Mouse (Mus musculus) ovary, postnatal 10 days (tissue): Measurements from ENCODE around the gene Myo16.

Experiments used
- DNase-seq: peaks from one replicate; pipeline ENCODE4 v3.0.0; 2022; ENCODE audit warnings: low spot score

Gene Myo16

GRCm38 (mm10) chr8:10472371-10472770 is 318.7 kb downstream of the Myo16 start:
- no peak for DNase-seq

DNA sequence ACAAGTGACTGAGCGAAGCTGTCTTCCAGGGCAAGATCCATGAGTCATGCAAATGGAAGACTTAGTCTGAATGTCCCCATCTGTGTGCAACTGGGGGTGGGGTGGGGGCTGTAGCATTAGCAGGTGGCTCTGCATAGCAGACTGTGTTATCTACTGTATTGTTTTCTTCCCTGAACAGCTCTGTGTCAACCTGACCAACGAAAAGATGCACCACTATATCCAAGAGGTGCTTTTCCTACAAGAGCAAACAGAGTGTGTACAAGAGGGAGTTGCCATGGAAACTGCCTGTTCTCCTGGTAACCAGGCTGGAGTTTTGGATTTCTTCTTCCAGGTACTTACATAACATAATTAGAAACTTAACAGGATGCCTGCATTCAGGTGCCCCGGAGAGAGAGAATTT is 320.7 kb downstream of the Myo16 start:
- DNase-seq: no peak

DNA sequence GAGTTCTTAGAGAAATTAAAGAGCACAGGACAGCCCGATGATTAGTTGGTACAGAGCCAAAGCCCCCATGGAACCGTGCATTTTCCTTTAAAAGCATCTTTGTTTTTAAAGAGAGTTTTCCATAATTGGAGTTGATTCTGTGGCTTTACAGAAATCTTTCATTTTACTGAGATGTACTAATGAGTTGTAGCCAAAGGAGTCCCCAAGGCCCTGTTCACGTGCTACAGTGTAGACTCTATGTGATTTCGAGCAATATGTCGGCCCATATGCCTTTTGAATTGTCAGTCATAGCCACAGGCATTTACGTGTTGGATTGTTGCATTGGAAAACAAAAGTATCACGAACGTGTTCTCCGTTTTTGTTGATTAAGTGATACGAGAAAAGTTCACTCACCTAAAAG is 325.3 kb downstream of the Myo16 start:
- DNase-seq: no peak

GRCm38 (mm10) chr8:10480850-10481249 is 327.1 kb downstream of the Myo16 start:
- DNase-seq: no peak

GRCm38 (mm10) chr8:10482064-10482463 is 328.4 kb downstream of the Myo16 start:
- no peak for DNase-seq

GRCm38 (mm10) chr8:10482880-10483279 is 329.2 kb downstream of the Myo16 start:
- DNase-seq: no peak

GRCm38 (mm10) chr8:10483841-10484240 is 330.1 kb downstream of the Myo16 start:
- no peak for DNase-seq

DNA sequence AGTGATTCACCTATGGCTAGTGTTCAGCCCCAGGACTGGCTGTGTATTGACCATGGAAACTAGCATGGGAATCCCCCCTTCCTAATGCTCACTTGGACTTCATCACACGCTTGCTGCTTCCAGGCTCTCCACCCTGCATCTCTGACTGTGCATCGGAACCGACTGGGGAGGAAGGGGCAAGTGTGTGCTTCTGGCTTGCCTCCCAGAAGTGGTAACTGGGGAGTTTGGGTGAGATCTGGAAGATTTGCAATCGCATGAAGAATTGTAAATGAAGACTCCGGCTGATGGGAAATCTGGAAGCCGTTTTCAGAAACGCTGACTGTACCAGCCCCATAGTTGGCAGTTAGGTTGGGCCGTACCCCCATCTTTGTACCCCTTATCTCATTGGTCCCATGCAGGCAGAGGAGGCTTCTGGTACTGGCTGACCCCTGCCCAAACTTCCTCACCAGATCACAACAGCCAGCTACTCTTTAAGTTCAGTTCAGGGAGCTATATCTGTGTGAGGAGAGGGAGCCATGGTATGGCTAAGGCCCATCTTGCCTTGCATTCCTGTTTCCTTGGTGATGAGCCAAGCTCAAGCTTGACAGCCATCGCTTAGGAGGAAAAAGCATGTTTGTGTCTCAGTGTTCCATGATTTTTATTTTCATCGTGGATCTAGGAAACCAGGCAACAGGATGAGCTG is 336.2 kb downstream of the Myo16 start:
- no peak for DNase-seq

- no peak for DNase-seq
Observed at GRCm38 (mm10) chr8:10490420-10490784, 336.7 kb downstream of the Myo16 start.

DNA sequence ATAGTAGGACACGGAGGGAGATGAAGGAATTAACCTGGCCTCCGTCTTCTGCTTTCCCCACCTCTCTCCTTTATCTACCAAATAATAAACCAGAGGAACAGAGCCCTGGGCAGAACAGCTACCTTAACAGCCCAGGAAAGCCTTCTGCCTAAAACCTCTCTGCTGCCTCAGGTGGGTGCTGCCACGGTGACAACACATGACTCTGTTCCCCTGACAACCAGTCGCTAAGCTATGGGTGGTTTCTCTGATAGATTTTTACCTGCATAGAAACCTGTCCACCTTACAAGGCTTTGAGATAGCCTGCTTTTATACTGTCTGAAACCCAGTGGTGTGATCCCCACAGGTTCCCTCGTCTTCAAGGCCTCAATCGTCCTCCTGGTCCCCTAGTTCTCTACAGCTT is 337.2 kb downstream of the Myo16 start:
- DNase-seq: no peak

DNA sequence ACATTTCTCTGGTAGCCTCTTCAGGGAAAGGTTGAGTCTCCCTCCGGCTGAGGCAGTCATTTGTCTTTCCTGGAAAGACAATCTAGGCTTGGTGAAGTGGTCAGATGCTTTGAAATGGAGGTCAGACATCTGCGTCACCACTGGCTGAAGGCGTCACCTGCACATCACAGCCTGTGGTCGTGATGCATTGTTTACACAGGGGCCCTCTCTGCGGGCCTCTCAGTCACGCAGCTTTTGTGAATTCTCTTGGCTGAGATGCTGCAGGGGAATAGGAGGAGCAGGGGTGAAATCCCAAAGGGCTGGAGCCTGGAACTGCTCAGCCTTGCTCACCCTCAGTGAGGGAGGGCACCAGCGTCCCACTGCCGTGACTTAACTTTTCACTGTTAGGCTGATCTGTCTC is 346.1 kb downstream of the Myo16 start:
- DNase-seq: no peak

GRCm38 (mm10) chr8:10500465-10500864 is 346.8 kb downstream of the Myo16 start:
- no peak for DNase-seq

DNA sequence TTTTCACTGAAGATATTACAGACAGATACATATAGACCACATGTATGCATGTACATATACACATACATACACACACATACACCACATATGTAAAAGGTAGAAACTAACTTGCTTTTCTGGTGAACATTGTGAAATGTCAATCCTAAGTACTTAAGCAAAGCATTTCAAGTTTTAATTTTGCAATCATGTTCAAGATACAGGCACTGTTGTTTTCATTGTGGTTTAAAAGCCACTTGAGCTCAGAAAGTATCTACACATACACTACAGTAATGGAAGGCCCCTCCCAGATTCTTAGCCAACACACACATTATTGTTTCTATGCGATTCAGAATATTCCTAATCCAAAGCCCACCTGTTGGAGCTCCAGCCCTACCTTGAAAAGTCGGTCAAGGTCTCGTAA is 348.0 kb downstream of the Myo16 start:
- no peak for DNase-seq

DNA sequence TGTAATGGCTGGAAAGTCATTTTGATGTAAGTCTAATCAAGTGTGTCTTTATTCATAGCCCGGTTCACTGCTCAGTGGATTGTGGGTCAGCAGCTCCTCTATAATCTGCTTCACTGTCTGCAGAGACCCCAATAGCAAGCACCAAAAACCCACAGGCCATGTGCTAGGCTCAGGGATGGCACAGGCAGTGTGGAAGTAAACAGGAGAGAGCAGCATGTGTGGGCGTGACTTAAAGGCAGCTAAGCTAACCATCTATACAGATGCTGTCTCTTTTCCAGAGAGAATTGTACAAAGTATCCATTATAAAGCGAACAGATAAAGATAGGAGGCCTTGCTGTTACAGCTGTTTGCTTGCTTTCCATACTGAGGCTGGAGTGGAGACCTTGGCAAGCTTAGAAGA is 358.4 kb downstream of the Myo16 start:
- no peak for DNase-seq

DNA sequence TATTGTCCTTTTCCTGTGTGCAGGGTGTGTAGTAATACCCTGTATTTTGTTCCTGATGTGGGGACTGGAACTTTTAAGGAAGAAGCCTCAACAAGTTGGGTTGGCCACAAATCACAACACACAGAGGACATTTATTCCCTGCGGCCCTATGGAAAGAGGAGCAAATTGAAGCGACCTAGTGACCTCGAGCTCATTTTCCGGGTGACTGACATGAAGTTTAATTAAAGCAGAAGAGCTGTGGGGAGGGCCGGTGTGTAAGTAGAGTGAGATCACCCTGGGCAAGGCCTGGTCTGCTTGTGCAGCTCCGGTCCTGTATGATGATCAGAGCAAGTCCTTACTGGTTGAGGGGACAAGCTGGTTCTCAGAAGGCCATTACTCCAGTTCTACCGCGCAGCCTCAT is 363.7 kb downstream of the Myo16 start:
- no peak for DNase-seq

DNA sequence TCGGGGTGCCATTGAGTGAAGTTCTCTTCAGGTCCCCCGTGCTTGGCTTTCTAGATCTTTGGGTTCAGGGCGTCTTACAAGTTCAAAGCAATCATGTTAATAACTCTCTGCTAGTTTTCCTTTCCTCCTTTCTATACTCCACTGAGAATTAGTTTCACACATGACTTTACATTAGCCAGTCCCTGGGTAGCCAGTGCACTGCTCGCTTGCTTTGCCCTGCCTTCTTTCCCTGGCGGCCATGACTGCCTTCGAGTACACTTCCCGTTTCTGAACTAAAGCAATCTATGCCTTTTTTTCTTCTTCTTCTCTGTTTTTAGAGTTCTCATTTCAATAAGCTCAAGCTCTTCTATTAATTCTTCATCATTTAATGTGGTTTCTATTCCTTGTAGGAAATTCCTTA is 365.6 kb downstream of the Myo16 start:
- no peak for DNase-seq

DNA sequence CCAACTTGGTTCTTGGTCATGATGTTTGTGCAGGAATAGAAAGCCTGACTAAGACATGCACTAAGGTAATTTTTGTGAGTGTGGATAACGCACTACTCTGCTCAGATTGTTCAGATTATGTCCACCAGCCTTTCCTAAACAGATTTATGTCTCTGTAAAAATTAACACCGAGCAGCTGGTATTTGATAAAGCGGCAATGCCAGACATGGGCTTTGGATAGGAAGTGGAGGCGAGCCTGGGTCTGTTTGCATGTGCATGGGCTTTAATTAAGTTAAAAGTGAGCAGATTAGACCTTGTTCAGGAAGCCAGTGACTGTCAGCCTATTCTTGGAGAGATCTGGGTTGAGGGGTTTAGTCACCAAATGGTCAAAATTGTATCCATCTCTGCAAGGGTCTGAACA is 367.8 kb downstream of the Myo16 start:
- DNase-seq: no peak

DNA sequence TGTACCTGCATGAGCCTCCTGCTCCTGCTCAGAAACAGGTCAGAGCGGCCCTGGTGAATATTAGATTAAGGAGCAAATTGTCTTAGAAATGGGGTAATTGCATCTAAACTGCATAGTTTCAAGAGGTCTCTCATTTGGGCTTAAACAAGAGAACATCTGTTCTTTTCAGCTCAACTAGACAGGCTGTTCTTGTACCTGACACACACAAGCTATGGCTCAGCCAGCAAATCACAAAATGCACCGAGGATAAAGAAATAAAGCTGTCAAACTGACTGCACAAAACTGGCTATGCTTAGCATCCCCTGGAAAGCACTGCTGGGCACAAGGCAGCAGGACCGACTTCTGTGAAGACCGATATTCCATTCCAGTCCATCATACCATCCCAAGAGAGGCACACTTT is 372.0 kb downstream of the Myo16 start:
- no peak for DNase-seq

GRCm38 (mm10) chr8:10526616-10527015 is 372.9 kb downstream of the Myo16 start:
- no peak for DNase-seq

DNA sequence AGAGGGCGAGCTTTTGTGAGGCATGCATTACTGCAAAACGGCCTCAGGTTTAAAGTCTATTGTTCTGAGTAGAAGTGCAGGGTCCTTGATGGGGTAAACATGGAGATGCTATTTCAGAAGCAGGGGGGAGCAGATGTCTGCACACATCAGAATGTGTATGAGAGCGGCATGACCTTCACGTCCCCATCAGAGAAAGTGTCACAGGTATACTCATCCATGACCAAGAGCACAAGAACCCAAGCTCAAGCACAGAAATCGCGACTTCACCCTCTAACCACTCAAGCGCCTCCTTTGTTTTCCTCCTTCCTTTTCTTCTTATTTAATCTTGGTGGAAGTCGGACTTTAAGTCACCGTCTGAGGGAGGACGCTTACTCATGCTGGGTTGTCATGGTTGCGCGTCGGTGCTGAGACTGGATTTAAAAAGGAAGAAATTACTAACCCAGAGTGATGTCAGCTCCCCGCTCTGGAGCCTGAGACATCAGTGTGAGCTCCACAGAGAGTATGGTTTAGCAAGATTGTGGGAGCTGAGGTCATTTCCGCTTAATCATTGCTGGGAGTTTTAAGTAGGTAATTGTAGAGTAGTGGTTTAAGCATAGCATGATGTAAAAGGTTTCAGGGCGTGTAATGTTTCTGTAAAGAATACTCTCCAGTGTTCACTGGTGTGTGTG is 381.0 kb downstream of the Myo16 start:
- DNase-seq: no peak

DNA sequence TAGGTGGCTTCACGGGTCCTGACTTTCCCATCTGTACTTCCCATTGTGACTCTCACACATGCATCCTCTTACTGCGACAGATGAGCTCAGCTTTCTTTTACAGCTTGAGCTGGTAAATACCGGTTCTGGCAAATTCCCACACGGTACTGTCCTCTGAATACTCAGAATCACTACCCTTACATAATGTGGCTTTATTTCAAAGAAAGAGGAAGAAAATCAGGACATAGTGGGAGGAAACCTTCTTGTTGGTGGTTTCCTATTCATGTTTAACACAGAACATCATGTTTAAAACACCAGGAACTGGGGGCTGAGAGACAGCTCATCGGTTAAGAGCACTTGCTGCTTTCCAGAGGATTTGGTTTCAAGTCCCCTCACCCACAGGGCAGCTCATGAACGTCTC is 384.6 kb downstream of the Myo16 start:
- no peak for DNase-seq

DNA sequence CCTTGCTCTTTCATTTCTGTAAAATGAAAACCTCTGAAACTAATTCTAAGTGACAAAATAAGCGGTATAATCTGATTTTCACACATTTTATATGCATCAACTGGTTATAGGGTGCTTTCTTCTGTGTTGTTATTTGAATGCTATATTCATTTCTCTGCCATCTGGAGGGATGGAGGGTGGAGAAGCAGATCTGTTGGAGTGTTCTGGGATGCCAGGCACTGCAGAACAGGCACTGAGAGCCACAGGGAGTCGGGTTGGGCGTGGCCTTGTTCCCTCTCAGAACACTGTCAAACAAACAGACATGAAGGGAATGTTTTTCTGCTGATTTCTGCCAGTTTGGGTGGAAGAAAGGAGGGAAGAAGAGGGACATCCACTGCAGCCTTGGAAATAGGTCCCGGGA is 386.0 kb downstream of the Myo16 start:
- no peak for DNase-seq

- no peak for DNase-seq
Observed at GRCm38 (mm10) chr8:10545890-10546289, 392.2 kb downstream of the Myo16 start.

DNA sequence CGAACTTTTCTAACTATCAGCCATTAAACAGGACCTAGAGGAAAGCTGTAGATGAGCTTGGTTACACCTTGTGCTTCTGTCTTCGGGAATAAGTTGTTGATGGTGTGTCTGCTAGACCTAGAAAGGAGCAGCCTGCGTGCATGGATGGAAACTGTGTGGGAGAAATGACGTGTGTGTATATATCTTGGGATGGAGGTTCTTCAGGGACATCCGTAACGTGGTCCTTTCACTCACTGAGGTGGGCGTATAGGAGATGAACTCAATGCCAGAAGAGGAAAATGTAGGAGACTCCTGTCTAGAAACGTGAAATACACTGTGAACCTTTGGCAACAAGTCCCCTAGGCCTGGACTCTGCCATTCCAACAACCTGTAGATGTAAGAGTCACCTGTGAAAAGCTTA is 392.8 kb downstream of the Myo16 start:
- DNase-seq: no peak
